ENCODE assay signal across 14 mouse cellular contexts in genomic region chr3:104342220-104342619, GRCm38 (mm10).
A peak's percentile ranks its signal among the peaks of the same experiment; 100 is the strongest.
DNase-seq lines count a peak whose midpoint lies in the region; ATAC-seq lines count a peak whose summit lies in the region.
"Had no signal": no experiment of that assay in that cellular context is flagged by ENCODE, and none has a peak within 500 bp of the region (broad histone marks: within the 10 kb centered on the region; RNA-seq: fewer than 3 reads in every experiment).

No protein-coding gene starts in this region.

- WGBS in heart, embryonic 15.5 days: 37% methylated on average over 6 of the region's 6 CpGs
- 67% methylated on average over 6 of the region's 6 CpGs for WGBS in neural tube, embryonic 15.5 days

- no peak overlapping the region for H3K4me3 ChIP-seq in heart, embryonic 15.5 days
- no peak overlapping the region for H3K4me3 ChIP-seq in neural tube, embryonic 15.5 days (replicated peaks)
- H3K4me3 ChIP-seq: gastrocnemius, adult 2 months; hindbrain, embryonic 13.5 days; limb, embryonic 15.5 days; stomach, embryonic 15.5 days had no signal

- no peak for ATAC-seq in heart, embryonic 15.5 days (replicated peaks; ENCODE audit: insufficient number of reproducible peaks, insufficient read depth, low FRiP score, low read depth)
- ATAC-seq in monocyte, adult 5-6 weeks (replicated peaks; ENCODE audit: insufficient number of reproducible peaks, low FRiP score, low TSS enrichment, poor library complexity, severe bottlenecking): no peak
- no peak for ATAC-seq in neural tube, embryonic 15.5 days (ENCODE audit: low FRiP score)

- H3K27ac ChIP-seq in heart, embryonic 15.5 days: peak overlapping the region; percentile 51
- no peak overlapping the region for H3K27ac ChIP-seq in neural tube, embryonic 15.5 days (replicated peaks)
- H3K27ac ChIP-seq: gastrocnemius, adult 2 months; hindbrain, embryonic 13.5 days; kidney, postnatal 0 days; limb, embryonic 15.5 days; stomach, embryonic 15.5 days had no signal

- no peaks in the 10 kb centered on the region for H3K36me3 ChIP-seq in heart, embryonic 15.5 days
- no peaks in the 10 kb centered on the region for H3K36me3 ChIP-seq in neural tube, embryonic 15.5 days
- H3K36me3 ChIP-seq: hindbrain, embryonic 13.5 days; limb, embryonic 15.5 days; stomach, embryonic 15.5 days had no signal

- no peak for DNase-seq in heart, adult 8-10 months (ENCODE audit: low spot score)
- DNase-seq in 3T3-L1 (ENCODE audit: low read depth, low spot score): peak; percentile 96
- DNase-seq in brain, embryonic 18.5 days (ENCODE audit: low read depth, low spot score): peak; percentile 63
- DNase-seq in left cerebral cortex, postnatal 36 days (ENCODE audit: low spot score in 2 of 2): peak; percentile 51 to 52
- DNase-seq in adrenal gland, adult 18-20 months (ENCODE audit: low spot score in 2 of 2): no peak
- DNase-seq: cerebellum, adult 11-12 months; gastrocnemius, adult 2 months had no signal

- peaks cover 16% of the 10 kb centered on the region for H3K4me1 ChIP-seq in heart, embryonic 15.5 days (replicated peaks)
- H3K4me1 ChIP-seq in neural tube, embryonic 15.5 days: 0 out of 2 replicates have a peak, but pooled peaks cover 5% of the 10 kb centered on the region
- H3K4me1 ChIP-seq: limb, embryonic 15.5 days; stomach, embryonic 15.5 days had no signal

- no peaks in the 10 kb centered on the region for H3K27me3 ChIP-seq in heart, embryonic 15.5 days
- H3K27me3 ChIP-seq in neural tube, embryonic 15.5 days (replicated peaks): no peaks in the 10 kb centered on the region
- H3K27me3 ChIP-seq: hindbrain, embryonic 13.5 days; limb, embryonic 15.5 days; stomach, embryonic 15.5 days had no signal

- no peak overlapping the region for H3K4me2 ChIP-seq in heart, embryonic 15.5 days
- no peak overlapping the region for H3K4me2 ChIP-seq in neural tube, embryonic 15.5 days
- H3K4me2 ChIP-seq: hindbrain, embryonic 13.5 days; limb, embryonic 15.5 days; stomach, embryonic 15.5 days had no signal

- intact Hi-C loops in left cerebral cortex, postnatal 36 days (cut with DNase I): no loop called here

- H3K9me3 ChIP-seq in heart, embryonic 15.5 days (replicated peaks): no peaks in the 10 kb centered on the region
- no peaks in the 10 kb centered on the region for H3K9me3 ChIP-seq in neural tube, embryonic 15.5 days (replicated peaks)
- H3K9me3 ChIP-seq: hindbrain, embryonic 13.5 days; limb, embryonic 15.5 days; stomach, embryonic 15.5 days had no signal

- H3K9ac ChIP-seq in heart, embryonic 15.5 days: no peak overlapping the region
- H3K9ac ChIP-seq in neural tube, embryonic 15.5 days (replicated peaks): no peak overlapping the region
- H3K9ac ChIP-seq: hindbrain, embryonic 13.5 days; limb, embryonic 15.5 days; stomach, embryonic 15.5 days had no signal

Comparison
In these comparisons a context has a peak if more than half of its experiments do, and no peak if none do; other contexts are left out.
1. DNase-seq: peak in 3T3-L1 (single experiment), brain, embryonic 18.5 days (single experiment) and left cerebral cortex, postnatal 36 days (2 of 2); none in heart, adult 8-10 months (single experiment) and adrenal gland, adult 18-20 months (0 of 2).